Mouse (Mus musculus): ENCODE results near the gene Vamp4.

GRCm38 (mm10) chr1:162608127-162608526 is 37.8 kb downstream of the Vamp4 start:
- no peak for TF ChIP-seq EP300 (IDR thresholded peaks at IDR 0.05; ENCODE audit: low read depth)
- no peak for TF ChIP-seq CTCF (IDR thresholded peaks at IDR 0.05; ENCODE audit: low read depth)

All from heart, postnatal 0 days (tissue).